Mouse (Mus musculus) bone marrow macrophage, adult 2 months (primary cell): ENCODE measurements around the gene Ptprs. TPM values are rescaled to one million over a fixed set of nuclear protein-coding genes. Genes with fewer than 3 reads are reported as not detected.
A peak's percentile ranks its signal among the peaks of the same experiment; 100 is the strongest.

Source experiments
- H3K27ac ChIP-seq: 2 replicates; pipeline ENCODE4 v1.5.1; 2012; ENCODE audit warnings: low read depth, low read length; ENCODE audit not compliant: insufficient read depth
- H3K4me1 ChIP-seq: 2 replicates; pipeline ENCODE4 v1.6.1; 2012; ENCODE audit warnings: low read length; ENCODE audit not compliant: control insufficient read depth, insufficient read depth
- H3K4me3 ChIP-seq: 2 replicates; pipeline ENCODE4 v1.5.1; 2012; ENCODE audit warnings: mild to moderate bottlenecking, low read length, moderate library complexity; ENCODE audit not compliant: insufficient read depth
- CTCF ChIP-seq: IDR thresholded peaks from 2 replicates; pipeline ENCODE4 v1.5.1; 2012; ENCODE audit warnings: low read depth, mild to moderate bottlenecking, low read length, moderate library complexity
- POLR2A ChIP-seq: IDR thresholded peaks from 2 replicates; pipeline ENCODE4 v1.6.1; 2012; ENCODE audit warnings: mild to moderate bottlenecking, low read depth, low read length, borderline replicate concordance
- polyA plus RNA-seq: library from polyadenylated mRNA; stranded (reverse); fragments of >200 nt; gene quantifications from 2 replicates; pipeline ENCODE4 v1.2.4, GENCODE M21; 2012; ENCODE audit not compliant: missing spikeins, insufficient read depth, insufficient read length

Gene Ptprs
- polyA plus RNA-seq, 1 experiment: 75.2 TPM

DNA sequence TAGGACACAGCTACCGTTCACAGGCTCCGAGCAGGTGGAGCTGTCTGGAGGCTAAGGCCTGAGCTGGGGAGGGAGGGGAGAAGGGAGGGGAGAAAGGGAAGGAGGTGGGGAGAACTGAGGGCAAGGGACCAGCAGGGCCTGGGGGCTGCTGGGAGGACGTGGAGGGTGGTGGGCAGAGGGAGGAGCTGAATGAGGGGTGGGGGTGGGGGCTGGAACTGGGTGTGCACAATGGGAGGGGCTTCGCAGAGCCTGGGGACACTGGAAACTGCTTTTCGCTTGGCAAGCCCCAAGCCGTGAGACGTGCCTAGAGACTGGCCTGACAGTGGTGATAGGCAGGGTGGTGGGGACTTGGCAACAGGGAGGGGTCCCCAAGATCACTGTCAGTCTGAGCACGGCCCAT is 7.0 kb downstream of the Ptprs start:
- Histone ChIP-seq H3K4me1 (peaks cover 27% of the 10 kb centered on the region), H3K27ac (peak overlapping the region; percentile 52), H3K4me3 (peak overlapping the region; percentile 46)
- TF ChIP-seq CTCF (no peak), POLR2A (no peak)

DNA sequence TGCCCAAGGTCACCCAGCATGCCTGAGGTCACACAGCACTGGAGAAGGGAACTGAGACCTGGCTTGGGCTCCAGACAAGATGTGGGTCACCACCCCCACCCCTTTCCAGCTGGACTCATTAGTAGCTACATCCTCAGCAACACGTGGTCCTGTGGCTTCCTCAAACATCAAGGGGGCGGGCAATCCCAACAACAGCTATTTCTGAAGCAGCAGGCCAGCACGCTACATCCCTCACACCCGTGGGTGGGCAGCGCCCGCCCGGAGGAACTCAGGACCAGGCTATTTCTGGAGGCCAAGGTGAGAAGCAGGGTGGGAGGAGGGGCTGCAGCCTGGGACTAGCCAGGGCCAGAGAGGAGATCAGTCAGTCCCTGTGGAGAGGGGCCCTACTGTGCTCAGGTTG is 7.4 kb downstream of the Ptprs start:
- peaks cover 31% of the 10 kb centered on the region for H3K4me1 ChIP-seq
- H3K27ac ChIP-seq: peak overlapping the region; percentile 52
- TF ChIP-seq CTCF (no peak), POLR2A (no peak)
- H3K4me3 ChIP-seq: peak overlapping the region; percentile 46

DNA sequence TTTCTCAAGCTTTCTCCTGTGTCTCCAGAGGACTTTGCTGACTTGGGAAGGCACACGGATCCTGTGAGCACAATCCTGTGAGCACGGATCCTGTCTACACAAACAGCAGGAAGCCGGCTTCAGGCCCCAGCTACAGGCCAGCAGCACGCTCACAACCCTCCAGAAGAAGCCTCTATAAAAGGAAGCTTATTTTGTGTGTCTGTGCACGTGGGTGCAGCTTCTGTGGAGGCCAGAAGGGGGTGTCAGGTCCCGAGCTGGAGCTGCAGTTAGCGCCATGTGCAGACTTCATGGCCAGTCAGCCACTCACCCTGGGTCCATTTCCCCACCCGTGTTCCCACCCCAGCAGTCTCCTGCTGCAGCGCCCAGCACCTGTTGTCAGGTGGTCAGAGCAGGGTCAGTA is 7.9 kb downstream of the Ptprs start:
- Histone ChIP-seq H3K4me3 (no peak overlapping the region), H3K4me1 (peaks cover 30% of the 10 kb centered on the region), H3K27ac (0 out of 2 replicates have a peak overlapping the region, but pooled peaks have one; percentile 29)
- TF ChIP-seq POLR2A: no peak
- TF ChIP-seq CTCF: 0 out of 2 replicates have a peak, but pooled peaks have one; percentile 7

DNA sequence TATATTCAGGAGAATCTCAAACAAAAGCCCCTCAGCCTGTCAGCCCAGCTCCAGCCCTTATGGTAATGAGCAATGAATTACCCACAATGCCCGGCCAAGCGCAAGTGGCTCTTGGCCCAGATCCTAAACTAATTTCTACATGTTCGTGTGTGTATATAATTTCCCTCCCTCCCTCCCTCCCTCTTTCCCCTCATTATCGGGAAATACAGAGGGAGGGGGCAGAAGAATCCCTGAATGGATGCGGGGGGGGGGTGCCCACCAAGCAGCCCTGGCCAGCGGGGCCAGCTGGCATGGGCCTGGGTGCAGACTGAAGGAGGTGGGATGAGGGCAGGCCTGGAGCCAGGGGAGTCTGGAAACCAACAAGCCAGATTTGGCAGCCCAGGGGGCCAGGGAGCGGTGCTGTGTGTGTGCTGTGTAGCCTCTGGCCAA is 8.8 kb downstream of the Ptprs start:
- H3K27ac ChIP-seq: no peak overlapping the region
- no peak for TF ChIP-seq POLR2A
- no peak for TF ChIP-seq CTCF
- H3K4me1 ChIP-seq: peaks cover 36% of the 10 kb centered on the region
- H3K4me3 ChIP-seq: no peak overlapping the region

DNA sequence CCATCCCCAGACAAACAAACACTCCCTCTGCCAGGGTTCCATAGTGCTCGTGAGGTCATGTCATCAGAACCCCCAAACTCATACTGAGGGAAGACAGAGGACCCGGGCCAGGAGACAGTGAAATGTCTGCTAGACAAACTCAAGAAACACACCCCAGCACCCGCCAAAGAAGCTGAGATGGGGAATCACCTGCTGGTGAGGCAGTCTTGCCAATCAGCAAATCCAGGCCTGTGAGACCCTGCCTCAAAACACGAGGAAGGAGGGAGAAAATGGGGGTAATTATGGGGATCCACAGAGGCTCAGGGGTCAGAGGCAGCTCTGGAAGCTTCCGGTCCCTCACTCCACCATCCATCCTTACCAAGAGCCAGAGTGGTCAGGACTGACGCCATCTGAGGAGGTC is 9.5 kb downstream of the Ptprs start:
- peaks cover 36% of the 10 kb centered on the region for H3K4me1 ChIP-seq
- no peak overlapping the region for H3K27ac ChIP-seq
- TF ChIP-seq CTCF (no peak), POLR2A (no peak)
- H3K4me3 ChIP-seq: no peak overlapping the region

DNA sequence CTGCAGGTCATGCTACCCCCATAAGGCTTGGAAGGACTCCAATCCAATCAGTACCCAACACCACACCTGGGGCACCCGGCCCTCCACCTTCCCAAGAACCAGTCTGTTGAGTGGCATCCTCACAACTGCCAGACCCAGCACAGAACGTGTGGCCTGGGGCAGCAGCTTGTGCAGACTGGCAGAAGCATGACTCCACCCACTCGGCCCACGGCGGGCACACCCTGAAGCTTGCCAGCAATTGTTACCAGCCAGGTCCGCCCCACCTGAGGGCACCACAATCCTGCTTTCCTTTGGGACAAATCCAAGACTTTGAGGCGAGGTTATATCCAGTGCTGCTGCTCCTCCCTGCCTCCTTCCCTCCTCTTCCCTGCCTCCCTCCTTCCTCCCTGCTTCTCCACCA is 11.5 kb downstream of the Ptprs start:
- Histone ChIP-seq H3K4me3 (no peak overlapping the region), H3K27ac (no peak overlapping the region), H3K4me1 (peaks cover 41% of the 10 kb centered on the region)
- TF ChIP-seq POLR2A (no peak), CTCF (no peak)

DNA sequence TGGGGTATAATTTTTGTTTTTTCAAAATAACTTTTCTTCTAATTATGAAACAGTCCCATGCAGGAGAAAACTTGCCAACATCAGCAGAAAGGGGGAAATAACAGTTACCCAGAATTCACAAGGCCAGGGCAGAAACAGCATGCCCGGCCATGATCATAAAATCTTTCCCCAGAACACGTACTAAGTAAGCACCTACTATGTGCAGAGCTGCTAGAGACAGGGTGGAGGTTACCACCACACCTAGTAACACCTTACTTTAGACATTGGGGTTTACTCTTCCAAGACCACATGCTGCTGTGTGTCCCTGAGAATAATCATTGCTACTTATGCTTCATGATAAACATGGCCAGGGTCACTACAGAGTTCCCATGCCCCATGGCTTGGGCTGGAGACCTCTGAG is 11.9 kb downstream of the Ptprs start:
- TF ChIP-seq POLR2A (no peak), CTCF (no peak)
- no peak overlapping the region for H3K27ac ChIP-seq
- no peak overlapping the region for H3K4me3 ChIP-seq
- peaks cover 38% of the 10 kb centered on the region for H3K4me1 ChIP-seq

DNA sequence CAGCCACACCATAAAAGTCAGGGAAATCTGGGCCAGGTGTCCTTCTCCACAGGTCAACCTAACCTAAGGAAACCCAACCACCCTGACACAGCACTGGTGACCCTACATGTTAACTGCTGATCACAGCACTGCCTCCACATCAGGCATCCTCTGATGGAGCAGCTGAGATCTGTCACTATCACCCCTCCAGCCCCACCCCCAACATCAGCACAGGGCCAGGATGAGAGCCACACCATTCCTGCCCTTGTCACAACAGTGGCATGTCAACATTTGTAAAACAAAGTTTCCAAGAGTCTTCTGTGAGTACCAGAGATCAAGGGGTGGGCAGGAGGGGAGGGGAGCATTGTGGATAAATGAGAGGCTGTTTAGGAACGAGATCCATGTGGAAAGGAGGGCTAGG is 12.8 kb downstream of the Ptprs start:
- TF ChIP-seq CTCF (no peak), POLR2A (no peak)
- Histone ChIP-seq H3K27ac (no peak overlapping the region), H3K4me1 (peaks cover 41% of the 10 kb centered on the region), H3K4me3 (no peak overlapping the region)

DNA sequence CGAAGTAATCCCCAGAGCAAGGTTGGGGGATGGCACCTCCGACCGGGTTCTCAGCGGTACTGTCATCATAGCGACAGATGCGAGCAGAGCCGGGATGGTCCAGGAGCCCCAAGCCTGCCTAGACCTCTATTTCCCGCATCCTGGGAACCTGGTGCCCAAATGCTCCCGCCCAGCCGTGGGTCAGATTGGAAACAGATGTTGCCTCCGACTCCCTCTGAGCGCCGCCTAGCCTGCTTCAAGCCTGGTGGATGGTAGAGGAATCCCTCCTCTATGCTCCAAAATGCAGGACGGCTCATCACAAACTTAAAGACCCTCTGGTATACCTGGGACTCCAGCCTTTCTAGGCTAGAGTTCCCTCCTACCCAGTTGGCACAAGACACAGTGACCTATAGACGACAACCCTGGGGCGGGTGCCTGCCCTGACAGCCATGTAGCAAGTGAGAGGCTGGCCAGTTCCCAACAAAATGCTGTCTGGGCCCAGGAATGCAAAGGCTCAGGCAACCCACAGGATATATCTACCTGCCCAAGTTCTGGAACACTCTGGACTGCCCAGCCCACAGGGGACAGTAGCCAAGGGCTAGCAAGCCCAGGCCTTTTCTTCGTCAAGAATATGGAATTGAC is 13.3 kb downstream of the Ptprs start:
- TF ChIP-seq POLR2A (no peak), CTCF (no peak)
- H3K4me3 ChIP-seq: peak overlapping the region; percentile 90
- peaks cover 36% of the 10 kb centered on the region for H3K4me1 ChIP-seq
- H3K27ac ChIP-seq: no peak overlapping the region

DNA sequence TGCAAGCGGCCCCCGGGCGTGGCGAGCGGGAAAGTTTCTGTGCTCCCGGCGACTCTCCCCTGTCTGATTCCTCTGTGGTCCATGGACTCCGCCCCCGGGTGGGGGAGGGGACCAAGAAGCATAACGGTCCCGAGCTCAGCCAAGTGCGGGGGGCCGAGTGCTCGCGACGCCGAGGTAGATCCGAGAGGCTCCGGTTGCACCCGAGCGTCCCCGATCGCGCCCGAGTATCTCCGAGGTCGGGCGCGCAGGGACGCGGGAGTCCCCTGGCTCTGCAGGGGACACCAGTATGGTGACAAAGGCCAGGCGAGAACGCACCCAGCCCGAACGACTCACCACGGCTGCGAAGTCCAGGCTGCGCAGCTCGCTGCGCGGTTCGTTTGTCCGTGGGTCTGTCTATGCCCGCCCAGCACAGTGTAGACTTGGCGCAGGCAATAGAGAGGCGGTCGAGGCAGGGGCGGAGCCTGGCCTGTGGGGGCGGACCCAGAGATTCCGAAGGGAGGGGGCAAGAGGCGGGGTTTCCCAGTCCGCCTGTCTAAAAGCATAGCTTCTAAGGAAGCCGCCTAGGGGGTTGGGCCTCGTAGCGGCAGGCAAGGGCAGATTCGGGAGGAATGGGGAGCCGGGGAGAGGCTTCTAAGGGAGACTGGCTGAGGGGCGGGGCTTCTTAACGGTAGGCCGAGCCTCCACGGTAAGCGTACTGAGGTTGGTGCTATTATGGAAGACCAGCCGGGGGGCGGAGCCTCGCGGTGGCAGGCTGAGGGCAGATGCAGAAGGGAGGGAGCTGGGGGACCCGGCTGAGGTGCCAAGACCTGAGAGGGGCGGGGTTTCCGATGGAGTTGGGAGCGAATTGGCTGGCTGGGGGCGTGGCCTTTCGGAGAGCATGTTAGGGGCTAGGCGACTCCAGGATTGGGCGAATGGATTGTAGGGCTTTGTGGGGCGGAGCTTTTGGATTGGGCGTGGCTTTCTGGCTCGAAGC is 14.2 kb downstream of the Ptprs start:
- H3K27ac ChIP-seq: peak overlapping the region; percentile 68
- peaks cover 33% of the 10 kb centered on the region for H3K4me1 ChIP-seq
- H3K4me3 ChIP-seq: peak overlapping the region; percentile 90
- TF ChIP-seq CTCF (no peak), POLR2A (no peak)
